Mouse (Mus musculus) spleen, adult 2 months (tissue): ENCODE measurements around the gene Rhoh. TPM values are rescaled to one million over a fixed set of nuclear protein-coding genes. Genes with fewer than 3 reads are reported as not detected.

Experiments
- DNase-seq, 2 experiments: peaks; one replicate each; pipeline versions ENCODE4 v3.0.0 to v3.0.0-alpha.2; 2012 to 2021; ENCODE audit warnings: low spot score in 2 of 2, low read depth in 1 of 2
- H3K27ac ChIP-seq: fragments of 200-500 bp; 2 replicates; pipeline ENCODE4 v1.5.1; 2012; ENCODE audit warnings: low read length, inconsistent platforms; ENCODE audit not compliant: insufficient read depth
- H3K27me3 ChIP-seq: fragments of 200-500 bp; 2 replicates; pipeline ENCODE4 v1.6.1; 2012; ENCODE audit warnings: mild to moderate bottlenecking, moderate library complexity, low read length, inconsistent platforms; ENCODE audit not compliant: control insufficient read depth, insufficient read depth
- H3K36me3 ChIP-seq: fragments of 200-500 bp; 2 replicates; pipeline ENCODE4 v1.6.1; 2012; ENCODE audit warnings: mild to moderate bottlenecking, low read length, inconsistent platforms; ENCODE audit not compliant: control insufficient read depth, insufficient read depth
- H3K4me1 ChIP-seq: fragments of 200-500 bp; 2 replicates; pipeline ENCODE4 v1.6.1; 2011; ENCODE audit warnings: inconsistent platforms; ENCODE audit not compliant: control insufficient read depth, insufficient read depth, insufficient read length
- H3K4me3 ChIP-seq: fragments of 200-500 bp; 2 replicates; pipeline ENCODE4 v1.5.1; 2011; ENCODE audit warnings: mild to moderate bottlenecking, inconsistent platforms; ENCODE audit not compliant: insufficient read depth, insufficient read length; ENCODE audit errors: extremely low read depth
- CTCF ChIP-seq: fragments of 200-500 bp; IDR thresholded peaks from 2 replicates; pipeline ENCODE4 v1.5.1; 2011; ENCODE audit warnings: mild to moderate bottlenecking, inconsistent platforms; ENCODE audit not compliant: insufficient read depth, insufficient read length, insufficient replicate concordance; ENCODE audit errors: extremely low read depth
- POLR2A ChIP-seq: fragments of 200-500 bp; IDR thresholded peaks from 2 replicates; pipeline ENCODE4 v1.6.1; 2011; ENCODE audit warnings: low read depth, low read length, inconsistent platforms
- whole genome bisulfite sequencing: fragments of 180-500 bp; shearing (Covaris S2); methylation state at CpG from one replicate; pipeline ENCODE4 v1.1.7; 2018; 5-methylcytosine and 5-hydroxymethylcytosine counted together
- polyA plus RNA-seq: library from polyadenylated mRNA; depleted of rRNA; stranded (reverse); fragments of >200 nt; gene quantifications from 2 replicates; pipeline ENCODE4 v1.2.3, GENCODE M21; 2012

The Rhoh gene
- polyA plus RNA-seq, 1 experiment = 28.0 TPM

GRCm38 (mm10) chr5:65909321-65909720 lies 48.3 kb downstream of the Rhoh start:
- H3K27me3 ChIP-seq = no peaks in the 10 kb centered on the region
- WGBS = 44% methylated on average over 4 of the region's 4 CpGs
- TF ChIP-seq CTCF = no peak
- no peak for TF ChIP-seq POLR2A
- peak overlapping the region; percentile 24; the same call in 1 of the 2 replicates for H3K27ac ChIP-seq
- no peaks in the 10 kb centered on the region for H3K36me3 ChIP-seq
- no peak for DNase-seq
- peaks cover 19% of the 10 kb centered on the region; the same call in 1 of the 2 replicates for H3K4me1 ChIP-seq
- no peak overlapping the region for H3K4me3 ChIP-seq

DNA sequence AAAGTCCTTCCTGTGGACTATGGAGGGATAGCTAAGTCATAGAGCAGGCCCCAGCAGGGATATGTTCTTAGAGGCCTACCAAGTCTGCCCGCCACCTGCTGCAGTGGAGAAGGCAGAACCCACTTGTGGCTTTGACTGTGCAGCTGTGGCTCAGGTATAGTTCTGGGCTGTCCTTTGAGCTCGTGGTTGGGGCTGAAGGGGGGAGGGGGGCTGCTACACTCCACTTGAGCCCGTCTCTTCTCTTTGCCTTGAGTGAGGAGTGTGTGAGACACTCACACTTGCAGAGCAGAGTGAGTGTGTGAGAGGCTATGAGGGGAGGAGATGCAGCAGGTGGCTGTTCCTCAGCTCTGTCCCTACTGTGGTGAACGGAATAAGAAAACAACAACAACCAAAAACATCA lies 49.4 kb downstream of the Rhoh start:
- no peak overlapping the region for H3K4me3 ChIP-seq
- H3K27me3 ChIP-seq = no peaks in the 10 kb centered on the region
- H3K36me3 ChIP-seq = no peaks in the 10 kb centered on the region
- peak in 1 of 2 experiments; percentile 46 for DNase-seq
- WGBS = 27% methylated on average over 4 of the region's 4 CpGs
- peak overlapping the region; percentile 34 for H3K27ac ChIP-seq
- TF ChIP-seq CTCF = no peak
- TF ChIP-seq POLR2A = no peak
- peaks cover 19% of the 10 kb centered on the region; the same call in 1 of the 2 replicates for H3K4me1 ChIP-seq

DNA sequence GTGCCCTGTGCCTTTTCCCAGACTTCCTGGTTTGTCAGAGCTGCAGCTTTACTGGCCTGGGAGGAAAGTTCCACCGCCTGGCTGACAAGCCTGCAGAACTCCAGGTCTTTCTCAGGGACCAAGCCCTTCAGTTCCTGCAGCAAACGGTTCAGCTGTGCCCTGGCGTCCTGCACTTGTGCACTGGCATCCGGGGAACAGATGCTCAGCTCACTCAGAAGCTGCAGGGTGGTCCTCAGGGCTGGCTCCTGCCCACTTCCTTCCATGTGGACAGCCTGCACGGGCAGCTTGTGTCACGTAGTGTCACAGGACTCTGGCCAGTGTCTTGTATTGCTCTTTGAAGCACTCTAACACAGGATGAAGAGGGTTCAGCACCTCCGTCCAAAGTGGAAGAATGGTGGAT lies 50.7 kb downstream of the Rhoh start:
- Histone ChIP-seq H3K4me1 (peaks cover 19% of the 10 kb centered on the region; the same call in 1 of the 2 replicates), H3K36me3 (no peaks in the 10 kb centered on the region), H3K27ac (peak overlapping the region; percentile 56), H3K27me3 (no peaks in the 10 kb centered on the region), H3K4me3 (no peak overlapping the region; the same call in 1 of the 2 replicates)
- 38% methylated on average over 7 of the region's 7 CpGs for WGBS
- no peak for TF ChIP-seq POLR2A
- TF ChIP-seq CTCF = no peak
- DNase-seq = no peak

DNA sequence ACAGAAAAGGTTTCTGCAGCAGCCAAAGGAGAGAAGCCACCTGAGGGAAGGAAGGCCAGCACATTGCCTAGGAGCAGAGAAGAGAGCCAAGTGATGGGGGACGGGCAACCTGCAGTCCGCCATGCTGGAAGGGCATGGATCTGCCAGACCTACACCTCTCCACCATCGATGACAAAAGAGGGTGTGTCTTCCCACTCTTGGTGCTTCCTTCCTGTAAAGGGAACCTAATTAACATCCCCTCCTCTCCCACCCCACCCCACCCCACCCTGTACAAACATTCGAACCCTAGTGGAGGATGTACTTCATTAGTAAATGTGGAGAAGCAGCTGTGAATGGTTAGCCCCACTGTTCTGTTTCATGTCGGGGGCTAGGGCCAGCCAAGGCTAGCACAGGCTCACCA lies 51.2 kb downstream of the Rhoh start:
- WGBS = 55% methylated on average over 5 of the region's 5 CpGs
- Histone ChIP-seq H3K4me3 (no peak overlapping the region), H3K27me3 (no peaks in the 10 kb centered on the region), H3K27ac (peak overlapping the region; percentile 56; the same call in 1 of the 2 replicates), H3K4me1 (peaks cover 19% of the 10 kb centered on the region; the same call in 1 of the 2 replicates), H3K36me3 (no peaks in the 10 kb centered on the region)
- TF ChIP-seq POLR2A (no peak), CTCF (no peak)
- DNase-seq = no peak

- H3K4me3 ChIP-seq = no peak overlapping the region
- H3K27ac ChIP-seq = no peak overlapping the region
- TF ChIP-seq CTCF (no peak), POLR2A (no peak)
- H3K27me3 ChIP-seq = no peaks in the 10 kb centered on the region
- no peak for DNase-seq
- no peaks in the 10 kb centered on the region for H3K36me3 ChIP-seq
- H3K4me1 ChIP-seq = peaks cover 25% of the 10 kb centered on the region; the same call in 1 of the 2 replicates
- 89% methylated on average over 9 of the region's 9 CpGs for WGBS
Measured at GRCm38 (mm10) chr5:65913126-65913525, 52.1 kb downstream of the Rhoh start.

DNA sequence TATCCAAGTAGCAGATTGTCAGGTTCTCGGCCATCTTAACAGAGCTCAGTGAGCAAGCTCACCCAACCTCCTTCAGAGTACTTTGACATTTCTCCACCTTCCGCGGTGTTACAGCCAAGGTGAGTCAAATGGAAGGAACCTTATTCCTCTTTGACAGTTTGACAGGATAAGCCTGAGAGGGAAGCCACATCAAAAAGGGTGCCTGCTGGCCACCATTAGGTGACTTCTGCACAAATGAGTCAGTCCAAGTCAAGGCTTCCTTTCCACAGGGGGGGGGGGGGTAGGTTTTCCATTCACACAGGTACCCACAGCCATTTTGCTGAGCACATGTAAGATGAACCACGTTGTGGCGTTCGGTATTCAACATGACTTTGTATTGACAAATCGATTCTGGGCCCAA lies 53.3 kb downstream of the Rhoh start:
- Histone ChIP-seq H3K27me3 (no peaks in the 10 kb centered on the region), H3K4me3 (no peak overlapping the region), H3K4me1 (peaks cover 34% of the 10 kb centered on the region), H3K27ac (no peak overlapping the region), H3K36me3 (no peaks in the 10 kb centered on the region)
- 91% methylated on average over 7 of the region's 7 CpGs for WGBS
- TF ChIP-seq POLR2A (no peak), CTCF (no peak)
- DNase-seq = no peak

DNA sequence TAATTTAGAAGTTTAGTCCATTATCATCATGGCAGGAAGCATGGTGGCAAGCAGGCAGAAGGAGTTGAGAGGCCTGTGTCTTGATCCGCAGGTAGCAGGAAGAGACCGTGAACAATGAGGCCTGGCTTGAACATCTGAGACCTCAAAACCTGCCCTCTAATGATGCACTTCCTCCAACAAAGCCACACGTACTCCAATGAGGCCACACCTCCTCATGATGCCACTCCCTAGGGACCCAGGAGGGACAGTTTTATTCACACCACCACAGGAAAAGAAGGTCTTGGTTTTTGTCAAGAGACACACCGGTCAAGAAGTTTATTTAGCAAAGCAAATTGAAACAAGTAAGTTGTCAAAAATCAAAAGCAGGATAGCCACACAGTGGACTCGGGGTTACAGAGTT lies 55.9 kb downstream of the Rhoh start:
- H3K4me3 ChIP-seq = no peak overlapping the region
- H3K27ac ChIP-seq = no peak overlapping the region
- H3K36me3 ChIP-seq = no peaks in the 10 kb centered on the region
- 70% methylated on average over 5 of the region's 5 CpGs for WGBS
- no peak for DNase-seq
- H3K27me3 ChIP-seq = no peaks in the 10 kb centered on the region
- TF ChIP-seq POLR2A (no peak), CTCF (no peak)
- H3K4me1 ChIP-seq = peaks cover 30% of the 10 kb centered on the region
